Mouse (Mus musculus): ENCODE measurements around the gene Tuba1b.

Gene Tuba1b

DNA sequence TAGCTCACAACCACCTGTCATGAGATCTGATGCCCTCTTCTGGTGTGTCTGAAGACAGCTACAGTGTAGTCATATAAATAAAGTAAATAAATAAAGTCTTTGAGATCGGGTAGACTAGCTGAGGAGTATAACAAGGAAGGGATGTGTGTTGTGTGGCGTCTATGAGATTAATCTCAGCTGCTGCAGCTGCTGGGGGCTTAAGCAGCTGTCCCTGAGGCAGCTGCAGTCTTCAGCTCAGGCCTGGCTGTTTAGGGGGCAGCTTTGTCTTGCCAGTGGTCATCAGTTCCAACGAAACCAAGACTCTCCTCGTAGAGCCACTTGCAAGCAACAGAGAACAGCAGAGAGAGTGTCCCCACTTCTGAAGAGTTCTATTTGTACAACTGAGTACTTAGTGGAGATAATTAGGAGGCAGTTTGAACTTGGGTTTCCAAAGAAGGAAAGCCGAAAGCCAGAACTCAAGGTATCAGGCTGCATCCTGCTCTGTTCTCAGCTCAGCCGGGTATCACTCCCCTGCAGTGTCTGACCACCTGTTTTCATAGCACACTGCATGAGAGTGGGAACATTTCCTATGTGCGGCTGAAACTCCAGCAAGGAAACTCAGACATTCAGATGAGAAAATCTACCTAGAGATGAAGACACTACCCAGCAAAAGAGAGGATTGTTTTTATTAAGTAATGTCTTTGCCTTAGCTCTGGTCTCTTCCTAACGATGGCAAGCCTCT lies 47.5 kb downstream of the Tuba1b start:
- no peak for DNase-seq

- no peak for DNase-seq
Measured at GRCm38 (mm10) chr15:98884106-98884505, 50.3 kb downstream of the Tuba1b start.

- DNase-seq: no peak
Measured at GRCm38 (mm10) chr15:98883661-98884060, 50.7 kb downstream of the Tuba1b start.

DNA sequence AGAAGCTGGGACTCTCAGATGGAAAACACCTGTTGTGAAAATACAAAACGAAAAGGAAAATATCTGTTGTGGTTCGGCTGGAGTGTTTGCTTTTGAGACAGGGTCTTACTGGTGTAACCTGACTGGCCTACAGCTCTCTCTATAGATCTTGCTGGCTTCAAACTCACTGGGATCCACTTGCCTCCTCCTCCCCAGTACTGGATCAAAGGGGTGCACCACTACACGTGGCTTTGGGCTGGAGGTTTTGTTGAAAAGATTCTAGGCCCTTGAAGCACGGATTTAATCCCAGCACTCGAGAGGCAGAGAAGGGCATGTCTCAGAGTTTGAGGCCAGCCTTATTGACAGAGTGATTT lies 52.7 kb downstream of the Tuba1b start:
- no peak for DNase-seq
